Mouse (Mus musculus) CH12.LX (cell line): ENCODE measurements at regions not wholly inside any gene's neighbourhood (a gene's known extent, or its start where the extent isn't known, plus 50 kb on each side); places are given as distances from the start of the nearest gene placed in this dataset.

Experiments used
- DNase-seq: peaks from one replicate; pipeline ENCODE4 v3.0.0-alpha.2; 2013; ENCODE audit errors: extremely low read depth
- H3K27ac ChIP-seq: 2 replicates; pipeline ENCODE4 v1.5.1; 2012; ENCODE audit warnings: low read depth, mild to moderate bottlenecking, control low read depth, moderate library complexity; ENCODE audit not compliant: insufficient read depth
- H3K27me3 ChIP-seq: replicated peaks from 2 replicates; pipeline ENCODE3; 2012; ENCODE audit warnings: inconsistent platforms
- H3K36me3 ChIP-seq, 2 experiments: replicated peaks in 1 of 2; 2 replicates each; pipeline versions ENCODE3 to v1.6.1; 2012; ENCODE audit warnings: inconsistent platforms in 1 of 2, low read length in 1 of 2, mild to moderate bottlenecking in 1 of 2, mixed read lengths in 1 of 2, moderate library complexity in 1 of 2; ENCODE audit not compliant: control insufficient read depth in 1 of 2, insufficient read depth in 1 of 2
- H3K4me1 ChIP-seq, 2 experiments: 2 replicates each; pipeline ENCODE4 v1.6.1; 2012; ENCODE audit warnings: inconsistent platforms in 1 of 2, moderate library complexity in 1 of 2; ENCODE audit not compliant: insufficient read depth in 2 of 2, control insufficient read depth in 1 of 2
- H3K4me2 ChIP-seq: 2 replicates; pipeline ENCODE4 v1.6.1; 2012; ENCODE audit warnings: low read depth, mild to moderate bottlenecking, control low read depth; ENCODE audit not compliant: poor library complexity, insufficient read depth, severe bottlenecking
- H3K4me3 ChIP-seq, 3 experiments: fragments of 150-350 bp in 1 of 3; sonication (generic) in 1 of 3; replicated peaks in 1 of 3; 2 replicates each; pipeline versions ENCODE3 to v1.5.1; 2011 to 2012; ENCODE audit warnings: low read depth in 2 of 3, low read length in 2 of 3, mild to moderate bottlenecking in 2 of 3, moderate library complexity in 2 of 3, control low read depth in 1 of 3, improper control_type of control experiment in 1 of 3, inconsistent platforms in 1 of 3, mixed read lengths in 1 of 3; ENCODE audit not compliant: poor library complexity in 1 of 3
- H3K79me2 ChIP-seq: replicated peaks from 2 replicates; pipeline ENCODE4 v1.6.1; 2012; ENCODE audit warnings: mild to moderate bottlenecking, moderate library complexity; ENCODE audit not compliant: control insufficient read depth, poor library complexity, insufficient read depth, severe bottlenecking; ENCODE audit errors: extremely low read depth
- H3K9ac ChIP-seq: 2 replicates; pipeline ENCODE4 v1.6.1; 2012; ENCODE audit warnings: low read depth, mild to moderate bottlenecking, control low read depth, moderate library complexity; ENCODE audit not compliant: insufficient read depth
- H3K9me3 ChIP-seq: replicated peaks from 2 replicates; pipeline ENCODE3; 2012; ENCODE audit warnings: low read length, inconsistent platforms, mixed read lengths
- CHD2 ChIP-seq: IDR thresholded peaks from 2 replicates; pipeline ENCODE4 v1.6.1; 2011; ENCODE audit warnings: low read length, improper control_type of control experiment
- ETS1 ChIP-seq: conservative IDR thresholded peaks from 2 replicates; pipeline ENCODE4 v1.6.1; 2012; ENCODE audit warnings: low read depth, mild to moderate bottlenecking, inconsistent platforms, low read length, improper control_type of control experiment, moderate library complexity
- IRF4 ChIP-seq: IDR thresholded peaks from 2 replicates; pipeline ENCODE4 v1.6.1; 2014; ENCODE audit warnings: low read depth, mild to moderate bottlenecking, inconsistent platforms, low read length, improper control_type of control experiment
- JUND ChIP-seq: conservative IDR thresholded peaks from 2 replicates; pipeline ENCODE4 v1.6.1; 2011; ENCODE audit warnings: low read depth, low read length, improper control_type of control experiment
- KAT2A ChIP-seq: IDR thresholded peaks from 2 replicates; pipeline ENCODE4 v1.6.1; 2012; ENCODE audit warnings: low read length, improper control_type of control experiment, inconsistent platforms; ENCODE audit not compliant: insufficient replicate concordance
- MEF2A ChIP-seq: IDR thresholded peaks from 2 replicates; pipeline ENCODE4 v1.6.1; 2014; ENCODE audit warnings: low read depth, mild to moderate bottlenecking, inconsistent platforms, low read length, improper control_type of control experiment, borderline replicate concordance
- NELFE ChIP-seq: IDR thresholded peaks from 2 replicates; pipeline ENCODE4 v1.6.1; 2011; ENCODE audit warnings: low read depth, low read length, improper control_type of control experiment
- NRF1 ChIP-seq: IDR thresholded peaks from 2 replicates; pipeline ENCODE4 v1.6.1; 2014; ENCODE audit warnings: low read depth, mild to moderate bottlenecking, inconsistent platforms, low read length, improper control_type of control experiment, moderate library complexity
- POLR2A ChIP-seq: IDR thresholded peaks from 2 replicates; pipeline ENCODE4 v1.6.1; 2011; ENCODE audit warnings: low read depth, mild to moderate bottlenecking, improper control_type of control experiment, low read length
- RAD21 ChIP-seq: IDR thresholded peaks from 2 replicates; pipeline ENCODE4 v1.6.1; 2011; ENCODE audit warnings: low read depth, mild to moderate bottlenecking, low read length, improper control_type of control experiment, moderate library complexity
- RCOR1 ChIP-seq: conservative IDR thresholded peaks from 2 replicates; pipeline ENCODE4 v1.6.1; 2012; ENCODE audit warnings: low read depth, mild to moderate bottlenecking, inconsistent platforms, low read length, improper control_type of control experiment
- SIN3A ChIP-seq: IDR thresholded peaks from 2 replicates; pipeline ENCODE4 v1.6.1; 2012; ENCODE audit warnings: low read length, improper control_type of control experiment, inconsistent platforms
- SMC3 ChIP-seq: IDR thresholded peaks from 2 replicates; pipeline ENCODE4 v1.6.1; 2011; ENCODE audit warnings: low read depth, low read length, improper control_type of control experiment
- TCF12 ChIP-seq: IDR thresholded peaks from 2 replicates; pipeline ENCODE4 v1.6.1; 2014; ENCODE audit warnings: low read depth, mild to moderate bottlenecking, inconsistent platforms, low read length, improper control_type of control experiment
- ZKSCAN1 ChIP-seq: IDR thresholded peaks from 2 replicates; pipeline ENCODE4 v1.6.1; 2012; ENCODE audit warnings: low read depth, inconsistent platforms, low read length, improper control_type of control experiment, borderline replicate concordance
- dilution Hi-C: fragments of 300-500 bp; cut with MboI; formaldehyde crosslinking; loops from 2 replicates; pipeline ENCODE4 v1.14.3; 2020; ENCODE audit warnings: low sequenced_read_pairs; ENCODE audit not compliant: extremely low pct_unique_long_range_greater_than_20kb, extremely low pct_ligation_motif_present
- in situ Hi-C: fragments of 300-500 bp; cut with MboI; formaldehyde crosslinking; loops from 3 replicates; pipeline ENCODE4 v1.14.3; 2019; ENCODE audit warnings: low sequenced_read_pairs, low pct_ligation_motif_present, low pct_unique_long_range_greater_than_20kb, mixed read lengths

GRCm38 (mm10) chr11:41533009-41533408 is 467.6 kb downstream of the Gabrg2 start:
- no peak overlapping the region for H3K4me3 ChIP-seq
- H3K4me1 ChIP-seq = no peaks in the 10 kb centered on the region
- no peaks in the 10 kb centered on the region for H3K9me3 ChIP-seq
- no peak overlapping the region for H3K4me2 ChIP-seq
- H3K9ac ChIP-seq = no peak overlapping the region
- dilution Hi-C loops = no loop called here
- TF ChIP-seq TCF12 = no peak
- TF ChIP-seq RCOR1 = no peak
- TF ChIP-seq, all 38 proteins: peak for 0
- Histone ChIP-seq H3K79me2 (no peaks in the 10 kb centered on the region), H3K27ac (no peak overlapping the region), H3K27me3 (no peaks in the 10 kb centered on the region), H3K36me3 (no peaks in the 10 kb centered on the region)
- DNase-seq = no peak
- in situ Hi-C loops = no loop called here

GRCm38 (mm10) chr11:41531971-41532896 is 468.4 kb downstream of the Gabrg2 start:
- TF ChIP-seq POLR2A (no peak), NRF1 (no peak), RCOR1 (no peak), IRF4 (no peak), MEF2A (no peak), SIN3A (no peak), CHD2 (no peak), ETS1 (no peak), NELFE (no peak), JUND (no peak), SMC3 (no peak), ZKSCAN1 (no peak), KAT2A (no peak), RAD21 (no peak), TCF12 (no peak)
- H3K27me3 ChIP-seq = no peaks in the 10 kb centered on the region
- no peaks in the 10 kb centered on the region for H3K9me3 ChIP-seq
- H3K36me3 ChIP-seq = no peaks in the 10 kb centered on the region
- no peak overlapping the region for H3K4me3 ChIP-seq
- no peaks in the 10 kb centered on the region for H3K4me1 ChIP-seq
- H3K27ac ChIP-seq = no peak overlapping the region
- dilution Hi-C loops = no loop called here
- H3K79me2 ChIP-seq = no peaks in the 10 kb centered on the region
- no peak for DNase-seq
- no peak overlapping the region for H3K4me2 ChIP-seq
- in situ Hi-C loops = no loop called here
- H3K9ac ChIP-seq = no peak overlapping the region
